Mouse (Mus musculus) spleen, adult 18-20 months (tissue): ENCODE measurements around the gene Pak1ip1.
A peak's percentile ranks its signal among the peaks of the same experiment; 100 is the strongest.
"Not testable (repeated sequence)": the region's sequence is repeated elsewhere in the genome, so short reads cannot be mapped to it uniquely, and the experiment has no call there.

Experiments used
- DNase-seq, 2 experiments: peaks; one replicate each; pipeline ENCODE4 v3.0.0; 2022; ENCODE audit warnings: mixed read lengths in 2 of 2

Gene Pak1ip1

GRCm38 (mm10) chr13:41000926-41001639 lies at the start of gene Pak1ip1:
Pak1ip1 (plus strand) TSS chr13:41001023.
- DNase-seq = peak; percentile 85 to 91

DNA sequence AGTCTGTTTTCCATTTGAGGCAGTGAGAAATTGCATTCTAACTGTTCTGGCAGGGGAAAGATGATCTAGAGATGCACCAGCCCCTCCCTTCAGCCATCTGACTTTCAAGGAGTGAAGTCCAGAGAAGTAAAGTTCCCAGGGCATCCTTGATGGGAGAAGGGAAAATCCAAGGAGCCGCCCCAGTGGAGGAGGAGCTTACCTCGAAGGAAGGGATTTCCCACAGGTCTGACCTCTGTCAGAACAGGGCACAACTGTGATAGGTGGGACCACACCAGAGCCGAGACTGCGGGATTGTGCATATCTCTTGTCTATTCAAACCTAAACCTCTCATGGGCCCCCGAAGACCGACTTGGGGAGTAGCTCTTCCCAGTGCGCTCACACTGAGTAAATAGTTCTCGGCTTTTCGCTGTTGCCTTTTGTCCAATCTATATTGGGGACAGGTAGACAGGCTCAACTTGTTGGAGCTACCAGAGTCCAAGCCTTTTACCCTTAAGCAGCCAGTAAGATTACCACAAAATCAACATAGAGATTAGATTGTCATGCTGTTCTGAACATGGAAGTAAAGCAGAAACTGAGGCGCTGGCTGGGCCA lies 49.3 kb upstream of the Pak1ip1 start:
- DNase-seq = no peak

GRCm38 (mm10) chr13:40953231-40953630 lies 47.6 kb upstream of the Pak1ip1 start:
- DNase-seq = no peak

DNA sequence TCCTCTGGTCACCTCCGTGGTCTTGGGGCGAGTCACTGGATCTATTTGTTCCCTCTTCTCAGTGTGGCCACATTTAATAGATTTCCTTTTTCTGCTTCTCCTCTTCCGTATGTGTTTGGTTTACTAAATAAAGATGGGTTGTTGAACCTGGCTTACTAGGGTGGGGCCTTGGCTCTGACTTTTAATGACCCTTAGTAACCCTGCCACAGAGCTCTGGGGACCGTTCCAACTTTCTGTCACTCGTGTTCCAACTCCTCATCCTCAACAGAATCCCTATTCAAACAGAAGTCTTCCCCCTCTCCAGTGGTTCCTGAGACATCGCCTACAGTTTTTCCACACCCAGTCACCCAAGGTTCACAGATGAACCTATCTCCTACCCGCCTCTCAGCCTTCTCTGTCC lies 45.0 kb upstream of the Pak1ip1 start:
- no peak for DNase-seq

GRCm38 (mm10) chr13:40967609-40968008 lies 33.2 kb upstream of the Pak1ip1 start:
- DNase-seq = no peak

DNA sequence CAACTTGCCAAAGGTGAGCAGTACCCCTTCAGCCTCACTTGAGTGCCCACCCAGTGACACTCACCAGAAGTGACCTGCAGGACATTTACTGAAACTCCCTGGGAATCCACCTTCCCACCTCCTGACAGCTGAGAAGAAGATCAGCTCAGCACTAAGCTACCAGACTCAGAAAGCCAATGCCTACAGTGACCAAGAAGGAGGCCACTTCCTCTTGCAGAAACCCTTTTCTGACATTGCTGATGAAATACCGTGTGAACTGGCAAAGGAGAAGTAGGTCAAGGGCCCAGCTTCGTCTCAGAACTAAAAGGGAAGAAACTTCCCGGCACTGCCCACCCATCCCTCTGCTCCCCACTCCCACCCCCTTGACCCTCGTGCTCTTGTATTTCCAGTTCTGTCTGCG lies 32.3 kb upstream of the Pak1ip1 start:
- DNase-seq = no peak

GRCm38 (mm10) chr13:40969761-40970390 lies 30.9 kb upstream of the Pak1ip1 start:
- DNase-seq = no peak

DNA sequence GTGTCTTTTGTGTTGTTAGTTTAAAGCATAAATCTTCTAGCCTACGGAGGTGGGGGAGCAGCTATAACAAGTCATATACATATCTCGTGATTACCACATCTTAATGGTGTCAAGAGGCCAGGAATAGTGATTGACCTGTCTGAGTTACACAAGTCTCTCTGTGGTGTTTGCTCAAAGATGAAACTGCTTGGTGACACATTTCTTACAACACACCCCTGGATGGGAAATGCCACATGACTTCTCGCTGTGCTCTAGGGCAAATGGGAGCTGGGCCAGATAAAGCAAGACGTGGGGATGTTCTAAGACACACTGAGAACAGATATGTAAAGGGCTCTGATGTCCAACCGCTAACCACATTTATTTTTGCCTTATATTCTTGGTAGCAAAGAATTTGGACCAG lies 29.6 kb upstream of the Pak1ip1 start:
- DNase-seq = no peak

DNA sequence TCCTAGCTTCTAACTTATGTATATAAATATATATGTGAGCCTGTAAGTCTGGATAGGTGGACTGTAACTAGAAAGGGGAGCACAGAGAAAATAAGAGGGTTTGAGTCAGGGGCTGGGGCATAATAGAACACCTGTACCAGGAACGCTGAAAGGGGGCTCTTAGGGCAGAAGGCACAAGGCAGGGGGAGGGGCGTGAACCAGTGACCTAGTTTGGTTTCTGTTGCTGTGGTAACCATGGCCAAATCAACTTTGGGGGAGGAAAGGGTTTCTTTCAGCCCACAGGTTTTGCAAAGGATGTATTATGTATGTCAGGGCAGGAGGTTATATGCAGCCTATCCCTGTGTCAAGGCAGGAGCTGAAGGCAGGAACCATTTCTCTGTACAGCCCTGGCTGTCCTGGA lies 29.0 kb upstream of the Pak1ip1 start:
- no peak for DNase-seq

DNA sequence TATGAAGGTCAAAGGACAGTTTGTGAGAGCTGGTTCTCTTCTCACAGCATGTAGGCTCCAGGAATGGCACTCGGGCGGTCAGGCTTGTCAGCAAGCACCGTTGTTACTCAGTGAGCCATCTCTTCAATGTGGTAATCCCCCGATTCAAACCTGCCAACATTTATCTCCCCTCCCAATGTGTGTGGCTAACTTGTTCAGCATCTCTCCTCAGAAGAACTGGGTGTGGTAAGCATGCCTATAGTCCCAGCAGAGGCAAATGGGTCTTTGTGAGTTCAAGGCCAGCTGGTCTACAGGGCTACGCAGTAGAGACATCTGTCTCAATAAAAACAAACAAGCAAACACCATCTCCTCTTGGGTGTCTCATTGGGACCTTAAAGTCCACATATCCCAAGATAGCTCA lies 27.8 kb upstream of the Pak1ip1 start:
- no peak for DNase-seq

DNA sequence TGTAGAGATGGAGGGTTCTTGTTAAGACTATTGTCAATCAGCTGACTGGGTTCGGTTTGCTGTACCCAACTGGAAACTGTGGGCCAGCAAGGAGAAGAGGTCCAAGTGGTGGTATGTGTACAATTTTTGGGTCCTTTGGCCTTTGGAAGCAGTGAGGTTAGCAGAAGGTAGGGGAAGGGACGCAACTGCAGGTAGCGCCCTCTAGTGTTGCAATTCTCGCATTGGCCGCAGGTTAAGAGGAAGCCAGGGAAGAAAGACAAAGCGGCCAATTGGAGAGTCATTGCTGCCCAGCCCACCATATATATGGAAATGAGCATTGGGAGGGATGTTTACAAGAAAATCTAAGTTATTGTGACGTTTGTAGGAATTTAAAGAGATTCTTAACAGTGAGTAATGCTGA lies 23.2 kb upstream of the Pak1ip1 start:
- peak in 1 of 2 experiments; percentile 46 for DNase-seq

DNA sequence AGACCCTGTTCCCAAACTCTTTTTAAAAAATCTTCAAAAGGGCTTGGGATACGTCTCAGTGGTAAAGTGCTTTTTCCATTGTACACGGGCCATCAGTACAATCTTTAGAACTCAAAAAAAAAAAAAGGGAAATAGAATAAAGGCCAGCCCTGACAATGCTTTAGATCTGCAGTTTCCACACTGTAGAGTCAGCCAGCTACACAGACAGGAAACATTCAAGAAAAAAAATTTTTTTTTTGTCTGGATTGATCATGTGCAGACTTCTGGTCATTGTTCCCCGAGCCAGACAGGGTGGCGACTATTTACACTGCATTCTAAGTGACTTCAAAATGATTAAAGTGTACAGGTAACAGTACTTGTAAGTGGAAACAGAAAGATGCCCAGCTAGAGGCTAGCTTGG lies 22.2 kb upstream of the Pak1ip1 start:
- no peak for DNase-seq

DNA sequence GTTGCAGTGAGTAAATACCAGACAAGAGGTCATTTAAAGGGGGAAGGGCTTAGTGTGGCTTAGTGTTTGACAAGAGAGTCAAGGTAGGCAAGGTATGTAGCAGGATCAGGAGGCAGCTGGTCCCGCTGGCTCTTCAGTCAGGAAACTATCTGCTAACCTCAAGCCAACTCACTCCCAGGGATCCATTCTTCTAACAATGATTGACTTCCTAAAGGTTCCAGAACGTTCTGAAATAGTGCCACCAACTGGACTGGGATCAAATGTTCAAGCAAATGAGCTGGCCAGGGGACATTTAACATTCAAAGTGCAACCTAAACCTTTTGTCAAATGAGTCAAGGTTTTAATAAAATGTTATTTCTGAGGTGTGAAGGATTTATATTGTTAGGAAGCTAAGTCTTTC lies 21.5 kb upstream of the Pak1ip1 start:
- no peak for DNase-seq

GRCm38 (mm10) chr13:40982759-40983158 lies 18.1 kb upstream of the Pak1ip1 start:
- DNase-seq = no peak

DNA sequence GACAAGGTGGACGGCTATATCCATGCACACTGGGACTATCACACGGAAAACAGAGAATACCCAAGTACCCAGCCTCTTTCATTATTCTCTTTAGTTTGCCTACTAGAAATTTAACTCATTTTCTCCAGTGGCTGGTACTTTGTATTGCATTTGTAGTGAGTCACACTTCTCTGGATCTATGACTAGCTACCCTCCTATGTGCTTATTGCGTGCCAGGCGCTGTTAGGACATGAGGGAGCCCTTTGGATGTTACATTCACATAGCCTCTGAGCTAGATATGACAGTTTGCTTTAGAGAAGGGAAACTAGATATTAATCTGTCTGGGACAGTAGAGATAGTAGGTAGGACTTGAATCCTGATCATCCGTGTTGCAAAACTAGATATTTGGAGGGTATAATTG lies 14.7 kb upstream of the Pak1ip1 start:
- no peak for DNase-seq

DNA sequence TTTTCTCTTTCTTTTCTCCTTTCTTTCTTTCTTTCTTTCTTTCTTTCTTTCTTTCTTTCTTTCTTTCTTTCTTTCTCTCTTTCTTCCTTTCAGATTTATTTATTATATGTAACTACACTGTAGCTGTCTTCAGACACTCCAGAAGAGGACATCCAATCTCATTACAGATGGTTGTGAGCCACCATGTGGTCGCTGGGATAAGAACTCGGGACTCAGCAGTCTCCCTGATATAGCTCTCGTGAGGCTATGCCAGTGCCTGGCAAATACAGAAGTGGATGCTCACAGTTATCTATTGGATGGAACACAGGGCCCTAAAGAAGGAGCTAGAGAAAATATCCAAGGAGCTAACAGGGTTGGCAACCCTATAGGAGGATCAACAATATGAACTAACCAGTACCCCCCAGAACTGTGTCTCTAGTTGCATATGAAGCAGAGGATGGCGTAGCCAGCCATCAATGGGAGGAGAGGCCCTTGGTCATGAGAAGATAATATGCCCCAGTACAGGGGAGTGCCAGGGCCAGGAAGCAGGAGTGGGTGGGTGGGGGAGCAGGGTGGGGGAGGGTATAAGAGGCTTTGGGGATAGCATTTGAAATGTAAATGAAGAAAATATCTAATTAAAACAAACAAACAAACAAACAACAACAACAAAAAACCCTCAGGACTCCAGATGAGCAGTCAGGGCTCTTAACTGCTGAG lies 13.1 kb upstream of the Pak1ip1 start:
- DNase-seq = not testable (repeated sequence)

DNA sequence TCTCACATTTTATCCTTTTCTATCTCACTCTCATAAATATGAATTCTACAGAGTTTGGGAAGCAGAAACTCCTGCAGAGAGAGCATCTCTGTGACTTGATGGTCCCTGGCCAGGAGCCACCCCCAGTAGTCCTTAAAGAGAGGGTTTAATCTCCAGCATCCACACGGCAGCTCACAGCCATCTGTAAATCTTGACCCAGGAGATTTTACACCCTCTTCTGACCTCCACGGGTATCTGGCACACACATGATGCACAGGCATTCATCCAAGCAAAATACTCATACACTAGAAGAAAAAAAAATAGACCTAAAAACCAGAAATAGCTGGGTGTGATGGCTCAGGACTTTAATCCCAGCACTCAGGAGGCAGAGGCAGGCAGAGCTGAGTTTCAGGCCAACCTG lies 12.4 kb upstream of the Pak1ip1 start:
- no peak for DNase-seq

DNA sequence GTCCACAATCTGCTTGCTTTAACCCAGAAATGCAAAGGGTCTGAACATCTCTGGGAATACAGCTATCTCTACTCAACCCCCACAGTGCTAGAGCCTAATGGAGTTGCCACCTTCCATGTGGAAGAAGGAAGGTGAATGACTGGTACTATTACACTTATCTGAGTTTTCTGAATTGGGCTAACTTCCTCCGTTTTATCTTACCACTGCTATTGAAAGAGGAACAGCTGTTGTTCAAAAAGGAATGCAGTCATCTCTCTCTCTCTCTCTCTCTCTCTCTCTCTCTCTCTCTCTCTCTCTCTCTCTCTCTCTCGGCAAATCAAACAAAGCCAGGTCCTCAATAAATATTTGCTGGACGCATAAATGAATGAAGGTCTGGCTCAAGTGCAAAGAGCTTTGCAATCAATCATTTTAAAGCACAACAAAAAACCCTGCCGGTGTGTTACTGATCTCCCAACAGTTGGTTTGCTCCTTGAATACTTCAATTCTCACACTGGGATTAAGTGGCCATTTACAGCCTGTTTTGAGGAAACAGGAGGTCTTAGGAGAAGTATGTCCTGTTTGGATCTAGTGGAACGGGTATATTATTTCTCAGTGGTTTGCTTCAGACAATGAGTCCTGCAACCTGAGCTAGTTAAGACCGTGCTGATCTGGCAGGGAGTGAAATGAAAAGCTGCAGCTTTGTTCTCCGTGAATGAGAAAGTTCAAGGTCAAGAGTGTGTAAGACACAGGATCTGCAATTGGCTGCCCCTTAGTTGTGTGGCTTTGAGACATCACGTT lies 6.1 kb upstream of the Pak1ip1 start:
- DNase-seq = no peak

DNA sequence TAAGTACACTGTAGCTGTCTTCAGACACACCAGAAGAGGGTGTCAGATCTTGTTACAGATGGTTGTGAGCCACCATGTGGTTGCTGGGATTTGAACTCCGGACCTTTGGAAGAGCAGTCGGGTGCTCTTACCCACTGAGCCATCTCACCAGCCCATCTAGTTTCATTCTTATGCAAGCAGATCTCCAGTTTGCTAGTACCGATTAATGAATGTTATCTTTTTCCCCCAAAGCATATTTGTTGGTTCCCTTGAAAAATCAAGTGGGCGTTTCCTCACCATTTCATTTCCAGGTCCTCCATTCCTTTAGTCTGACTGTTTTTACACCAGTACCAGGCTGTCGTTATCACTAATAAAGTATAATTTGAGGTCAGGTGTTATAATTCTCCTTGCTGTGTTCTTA lies 2.3 kb upstream of the Pak1ip1 start:
- DNase-seq = not testable (repeated sequence)

DNA sequence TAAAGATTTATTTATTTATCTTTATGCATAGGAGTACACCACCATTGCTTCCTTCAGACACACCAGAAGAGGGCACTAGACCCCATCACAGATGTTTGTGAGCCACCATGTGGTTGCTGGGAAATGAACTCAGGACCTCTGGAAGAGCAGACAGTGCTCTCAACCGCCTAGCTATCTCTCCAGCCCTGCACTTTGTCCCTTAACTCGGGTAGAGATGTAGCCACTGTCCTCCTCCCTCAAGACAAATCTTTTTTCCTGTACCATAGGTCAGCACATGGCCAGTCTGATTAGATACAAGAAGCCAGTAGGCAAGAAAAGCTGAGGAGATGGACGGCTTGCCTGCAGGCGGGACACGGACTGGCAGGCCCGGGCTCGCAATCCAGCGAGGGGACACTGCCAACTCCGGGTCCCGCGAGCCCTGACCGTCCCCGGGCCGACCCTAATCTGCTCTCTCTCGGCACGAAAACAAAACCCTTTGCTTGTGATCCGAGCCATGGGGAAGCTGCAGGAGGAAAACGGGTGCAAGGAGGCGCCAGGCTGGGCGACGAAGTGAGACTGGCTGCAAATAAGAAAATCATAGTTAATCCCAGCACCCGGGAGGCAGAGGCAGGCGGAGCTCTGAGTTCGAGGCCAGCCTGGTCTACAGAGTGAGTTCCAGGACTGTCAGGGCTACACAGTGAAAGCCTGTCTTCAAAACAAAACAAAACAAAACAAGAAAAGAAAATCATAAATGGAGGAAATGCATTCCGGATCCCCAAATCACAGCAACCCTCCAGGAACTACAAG lies 490 bp upstream of the Pak1ip1 start:
- peak in 1 of 2 experiments; percentile 16 for DNase-seq

GRCm38 (mm10) chr13:41002001-41002400 lies 1.2 kb downstream of the Pak1ip1 start:
- DNase-seq = no peak

- no peak for DNase-seq
Measured at GRCm38 (mm10) chr13:41006244-41006643, 5.4 kb downstream of the Pak1ip1 start.
